Mouse (Mus musculus) lung, postnatal 0 days (tissue): ENCODE data around the gene Chrng. TPM values are rescaled to one million over a fixed set of nuclear protein-coding genes. Genes with fewer than 3 reads are reported as not detected.

ENCODE experiments used
- ATAC-seq: fragments of 200-750 bp; cut with Nextera tagmentation; 2 replicates; pipeline ENCODE4 v1.8.0; 2017; ENCODE audit warnings: moderate library complexity
- DNase-seq: peaks from one replicate; pipeline ENCODE4 v3.0.0-alpha.2; 2016; ENCODE audit warnings: low spot score
- H3K27ac ChIP-seq: fragments of 300-500 bp; sonication (generic); 2 replicates; pipeline ENCODE4 v1.5.1; 2014; ENCODE audit warnings: antibody characterized with exemption, mild to moderate bottlenecking, low read length, mixed read lengths
- H3K27me3 ChIP-seq: fragments of 300-500 bp; sonication (generic); replicated peaks from 2 replicates; pipeline ENCODE4 v1.6.1; 2014; ENCODE audit warnings: low read length, mixed read lengths; ENCODE audit not compliant: insufficient read depth
- H3K36me3 ChIP-seq: fragments of 300-500 bp; sonication (generic); 2 replicates; pipeline ENCODE4 v1.6.1; 2014; ENCODE audit warnings: low read length, mixed read lengths; ENCODE audit not compliant: insufficient read depth
- H3K4me1 ChIP-seq: fragments of 300-500 bp; sonication (generic); 2 replicates; pipeline ENCODE4 v1.6.1; 2014; ENCODE audit warnings: antibody characterized with exemption, low read depth, low read length, mixed read lengths; ENCODE audit not compliant: insufficient read depth
- H3K4me2 ChIP-seq: fragments of 300-500 bp; sonication (generic); replicated peaks from 2 replicates; pipeline ENCODE4 v1.6.1; 2014; ENCODE audit warnings: low read depth, mild to moderate bottlenecking, low read length, moderate library complexity, mixed read lengths
- H3K4me3 ChIP-seq: fragments of 300-500 bp; sonication (generic); 2 replicates; pipeline ENCODE4 v1.5.1; 2014; ENCODE audit warnings: low read depth, low read length
- H3K9ac ChIP-seq: fragments of 300-500 bp; sonication (generic); replicated peaks from 2 replicates; pipeline ENCODE4 v1.6.1; 2014; ENCODE audit warnings: low read depth, mild to moderate bottlenecking
- H3K9me3 ChIP-seq: fragments of 300-500 bp; sonication (generic); 2 replicates; pipeline ENCODE4 v1.6.1; 2016; ENCODE audit warnings: low read length, mixed read lengths
- CTCF ChIP-seq: IDR thresholded peaks from 2 replicates; pipeline ENCODE4 v1.5.1; 2016; ENCODE audit warnings: antibody characterized with exemption, mild to moderate bottlenecking
- EP300 ChIP-seq: IDR thresholded peaks from 2 replicates; pipeline ENCODE4 v1.6.1; 2016; ENCODE audit warnings: antibody characterized with exemption, mild to moderate bottlenecking, control low read depth
- WGBS: fragments of 180-500 bp; shearing (Covaris S2); extraction: QIAGEN DNeasy Blood & Tissue Kit; methylation state at CpG from one replicate; pipeline ENCODE4 v1.1.7; 2014; 5-methylcytosine and 5-hydroxymethylcytosine counted together
- polyA plus RNA-seq: library from polyadenylated mRNA; unstranded; fragments of >200 nt; fragmentation: Nextera tagmentation; extraction: Ambion mirVana; gene quantifications from 2 replicates; pipeline ENCODE4 v1.2.1, GENCODE M21; 2015

The Chrng gene
- polyA plus RNA-seq, 1 experiment from 2014 or later, result 0.04 TPM

GRCm38 (mm10) chr1:87217938-87218337 lies 13.5 kb downstream of the Chrng start:
- peaks cover 27% of the 10 kb centered on the region for H3K36me3 ChIP-seq
- H3K4me3 ChIP-seq, result no peak overlapping the region
- ATAC-seq (no peak), DNase-seq (peak; percentile 59)
- H3K4me2 ChIP-seq, result no peak overlapping the region
- WGBS, result 49% methylated on average over 3 of the region's 3 CpGs
- no peaks in the 10 kb centered on the region for H3K9me3 ChIP-seq
- H3K4me1 ChIP-seq, result peaks cover 8% of the 10 kb centered on the region; the same call in 1 of the 2 replicates
- H3K27me3 ChIP-seq, result no peaks in the 10 kb centered on the region
- no peak overlapping the region for H3K9ac ChIP-seq
- TF ChIP-seq CTCF, result peak; percentile 69
- TF ChIP-seq EP300, result no peak
- H3K27ac ChIP-seq, result no peak overlapping the region

- Histone ChIP-seq H3K36me3 (peaks cover 69% of the 10 kb centered on the region), H3K4me3 (no peak overlapping the region), H3K9ac (no peak overlapping the region), H3K4me1 (no peaks in the 10 kb centered on the region), H3K27ac (no peak overlapping the region), H3K9me3 (no peaks in the 10 kb centered on the region), H3K4me2 (no peak overlapping the region), H3K27me3 (no peaks in the 10 kb centered on the region)
- WGBS, result 96% methylated on average over 8 of the region's 8 CpGs
- no peak for DNase-seq
- TF ChIP-seq EP300 (no peak), CTCF (no peak)
- no peak for ATAC-seq
Observed at GRCm38 (mm10) chr1:87225739-87226138, 21.3 kb downstream of the Chrng start.

- H3K27ac ChIP-seq, result no peak overlapping the region
- no peak overlapping the region for H3K4me2 ChIP-seq
- no peaks in the 10 kb centered on the region for H3K27me3 ChIP-seq
- 96% methylated on average over 1 of the region's 1 CpGs for WGBS
- H3K9ac ChIP-seq, result no peak overlapping the region
- H3K36me3 ChIP-seq, result peaks cover 60% of the 10 kb centered on the region
- no peak overlapping the region for H3K4me3 ChIP-seq
- ATAC-seq (no peak), DNase-seq (no peak)
- H3K4me1 ChIP-seq, result no peaks in the 10 kb centered on the region
- H3K9me3 ChIP-seq, result no peaks in the 10 kb centered on the region
- TF ChIP-seq CTCF (no peak), EP300 (no peak)
Observed at GRCm38 (mm10) chr1:87226409-87227159, 22.1 kb downstream of the Chrng start.

GRCm38 (mm10) chr1:87227160-87227550 lies 22.7 kb downstream of the Chrng start:
- H3K27me3 ChIP-seq, result no peaks in the 10 kb centered on the region
- peaks cover 58% of the 10 kb centered on the region for H3K36me3 ChIP-seq
- no peak overlapping the region for H3K4me2 ChIP-seq
- ATAC-seq (no peak), DNase-seq (no peak)
- H3K27ac ChIP-seq, result no peak overlapping the region
- H3K4me1 ChIP-seq, result no peaks in the 10 kb centered on the region
- TF ChIP-seq CTCF, result no peak
- TF ChIP-seq EP300, result no peak
- no peak overlapping the region for H3K9ac ChIP-seq
- H3K4me3 ChIP-seq, result no peak overlapping the region
- no peaks in the 10 kb centered on the region for H3K9me3 ChIP-seq
- 89% methylated on average over 3 of the region's 3 CpGs for WGBS

GRCm38 (mm10) chr1:87230606-87231005 lies 26.1 kb downstream of the Chrng start:
- H3K9me3 ChIP-seq, result no peaks in the 10 kb centered on the region
- no peak overlapping the region for H3K4me3 ChIP-seq
- no peak overlapping the region for H3K27ac ChIP-seq
- ATAC-seq (no peak), DNase-seq (no peak)
- H3K4me2 ChIP-seq, result no peak overlapping the region
- H3K9ac ChIP-seq, result no peak overlapping the region
- no peaks in the 10 kb centered on the region for H3K4me1 ChIP-seq
- H3K27me3 ChIP-seq, result no peaks in the 10 kb centered on the region
- 87% methylated on average over 5 of the region's 5 CpGs for WGBS
- H3K36me3 ChIP-seq, result peaks cover 43% of the 10 kb centered on the region
- TF ChIP-seq EP300 (no peak), CTCF (no peak)

- Histone ChIP-seq H3K36me3 (peaks cover 27% of the 10 kb centered on the region), H3K27me3 (no peaks in the 10 kb centered on the region), H3K9ac (no peak overlapping the region), H3K27ac (no peak overlapping the region), H3K4me3 (no peak overlapping the region), H3K9me3 (no peaks in the 10 kb centered on the region), H3K4me1 (no peaks in the 10 kb centered on the region), H3K4me2 (no peak overlapping the region)
- 84% methylated on average over 7 of the region's 7 CpGs for WGBS
- TF ChIP-seq CTCF (no peak), EP300 (no peak)
- DNase-seq (no peak), ATAC-seq (no peak)
Observed at GRCm38 (mm10) chr1:87232197-87232596, 27.7 kb downstream of the Chrng start.
